Mouse (Mus musculus) CD8-positive naive resting alpha-beta T cell, adult 2 months (primary cell): ENCODE results near the gene Ces2c.
"Not testable (repeated sequence)": the region's sequence is repeated elsewhere in the genome, so short reads cannot be mapped to it uniquely, and the experiment has no call there.

Source experiments
- DNase-seq, 2 experiments: peaks; one replicate each; pipeline ENCODE4 v3.0.0; 2022; ENCODE audit warnings: low read depth in 2 of 2, low spot score in 2 of 2

Ces2c gene

DNA sequence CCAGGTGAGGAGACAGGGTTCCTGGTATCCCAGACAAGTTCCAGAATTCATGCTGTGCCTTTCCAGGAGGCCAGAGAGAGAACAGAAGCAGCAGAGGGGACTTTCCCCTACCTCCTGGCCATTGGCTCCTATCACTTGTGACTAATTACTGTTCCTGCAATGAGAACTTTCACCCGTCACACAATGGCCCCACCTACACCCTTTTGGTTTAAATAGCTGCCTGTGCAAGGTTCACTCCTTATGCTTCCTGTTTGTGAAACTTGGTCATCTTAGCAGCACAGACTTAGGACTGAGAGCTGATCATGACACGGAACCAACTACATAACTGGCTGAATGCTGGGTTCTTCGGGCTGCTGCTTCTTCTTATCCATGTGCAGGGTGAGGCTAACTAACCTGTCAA is at the start of gene Ces2c:
Ces2c (plus strand) TSS at position 238 of the 400 bp plus-strand sequence.
- no peak for DNase-seq

- DNase-seq, result no peak
These were observed 47.5 kb upstream of the Ces2c start for GRCm38 (mm10) chr8:104799385-104799784.

- no peak for DNase-seq
These were observed 40.7 kb upstream of the Ces2c start for GRCm38 (mm10) chr8:104806127-104806526.

GRCm38 (mm10) chr8:104808542-104809413 is 38.1 kb upstream of the Ces2c start:
- DNase-seq, result no peak

- DNase-seq, result no peak
These were observed 37.4 kb upstream of the Ces2c start for GRCm38 (mm10) chr8:104809436-104809835.

GRCm38 (mm10) chr8:104826912-104827311 is 20.0 kb upstream of the Ces2c start:
- DNase-seq, result no peak

DNA sequence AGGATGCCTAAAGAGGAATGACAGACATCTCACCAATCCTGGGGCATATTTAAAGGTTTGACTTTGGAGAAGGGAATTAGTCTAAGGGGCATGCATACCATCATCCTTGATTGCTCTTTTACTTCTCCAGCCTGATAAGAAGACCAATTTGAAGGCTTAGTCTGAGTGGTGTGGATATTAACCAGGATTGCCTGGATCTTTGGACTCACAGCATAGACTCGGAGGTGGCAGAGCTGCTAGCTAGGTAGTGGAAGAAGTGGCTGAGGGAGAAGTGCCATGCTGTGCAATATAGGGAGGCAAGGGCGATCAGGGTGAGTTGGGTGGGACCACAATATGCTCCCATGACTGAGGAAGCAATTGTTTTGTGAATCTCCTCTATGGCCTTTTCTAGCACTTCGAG is 18.6 kb upstream of the Ces2c start:
- DNase-seq, result no peak

DNA sequence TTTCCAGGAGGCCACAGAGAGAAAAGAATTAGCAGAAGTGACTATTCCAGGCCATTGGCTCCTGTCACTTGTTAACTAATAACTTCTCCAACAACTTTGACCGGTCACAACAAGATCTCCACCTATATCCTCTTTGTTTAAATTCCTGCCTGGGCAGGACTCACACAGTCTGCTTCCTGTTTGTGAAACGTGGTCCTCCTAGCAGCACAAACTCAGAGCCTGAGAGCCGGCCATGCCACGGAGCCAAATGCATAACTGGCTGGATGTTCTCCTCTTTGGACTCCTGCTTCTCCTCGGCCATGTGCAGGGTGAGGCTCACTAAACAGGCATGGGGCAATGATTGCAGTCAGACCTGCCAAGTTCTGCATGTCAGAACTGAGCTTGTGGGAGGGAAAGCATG is 15.4 kb upstream of the Ces2c start, which contains the start of gene Ces2b:
Ces2b (plus strand) TSS at position 133 of the 400 bp plus-strand sequence.
- DNase-seq, result no peak

DNA sequence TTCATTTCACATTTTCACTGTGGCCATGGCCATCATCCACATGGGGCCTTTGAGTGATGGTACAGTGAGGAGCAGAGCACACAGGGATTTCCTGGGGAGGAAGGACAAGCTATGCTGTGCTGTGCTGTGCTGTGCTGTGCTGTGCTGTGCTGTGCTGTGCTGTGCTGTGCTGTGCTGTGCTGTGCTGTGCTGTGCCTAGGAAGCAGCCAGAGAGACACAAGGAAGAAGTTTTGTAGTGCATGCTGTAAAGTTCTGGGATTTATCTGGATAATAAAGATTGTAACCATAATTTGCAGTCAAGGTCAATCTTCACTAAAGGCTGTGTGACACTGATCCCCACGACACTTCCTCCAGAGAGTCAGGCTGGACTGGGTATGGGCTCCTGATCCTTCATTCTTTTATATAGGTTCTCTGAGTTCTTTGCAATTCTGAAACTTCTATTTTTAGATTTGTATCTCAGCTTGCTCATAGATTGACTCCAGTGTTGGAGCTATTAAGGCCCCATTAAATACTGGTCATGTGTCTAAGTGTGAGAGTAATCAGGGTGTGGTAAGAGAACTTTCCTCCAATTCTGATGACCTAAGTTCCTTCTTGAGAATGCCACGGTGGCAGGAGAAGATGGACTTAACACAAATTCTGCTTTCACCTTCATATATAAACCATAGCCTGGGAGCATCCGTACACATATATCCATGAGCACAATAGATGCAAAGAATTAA is 5.3 kb upstream of the Ces2c start:
- no peak for DNase-seq

DNA sequence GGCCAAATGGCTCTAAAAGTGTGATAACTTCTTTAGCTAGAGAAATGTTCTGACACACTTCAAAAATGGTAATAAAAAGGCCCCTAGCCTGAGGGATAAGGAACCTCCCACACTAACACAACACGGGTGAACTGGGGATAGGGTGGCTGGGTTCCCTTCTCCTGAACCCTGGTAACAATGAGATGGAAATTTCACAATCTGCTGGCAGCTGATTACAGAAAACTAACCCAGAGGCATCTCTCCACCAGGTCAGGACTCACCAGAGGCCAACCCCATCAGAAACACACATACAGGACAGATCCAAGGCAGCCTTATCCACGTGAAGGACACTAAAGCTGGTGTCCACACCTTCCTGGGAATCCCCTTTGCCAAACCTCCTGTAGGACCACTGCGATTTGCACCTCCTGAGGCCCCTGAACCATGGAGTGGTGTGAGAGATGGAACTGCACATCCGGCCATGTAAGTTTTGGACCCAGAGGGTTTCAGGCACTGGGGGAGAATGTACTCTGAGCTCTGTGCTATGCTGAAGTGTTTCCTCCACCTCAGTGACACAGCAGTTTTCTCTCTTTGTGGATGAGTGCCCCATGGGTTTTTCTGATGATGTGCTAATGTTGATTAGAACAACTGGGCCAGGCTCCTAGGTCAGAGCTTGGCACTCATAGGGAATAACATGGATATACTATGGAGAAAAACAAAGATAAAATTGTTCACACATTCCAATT is 1.0 kb downstream of the Ces2c start:
- no peak for DNase-seq

- DNase-seq, result not testable (repeated sequence)
These were observed 20.1 kb downstream of the Ces2c start for GRCm38 (mm10) chr8:104866844-104867531.

DNA sequence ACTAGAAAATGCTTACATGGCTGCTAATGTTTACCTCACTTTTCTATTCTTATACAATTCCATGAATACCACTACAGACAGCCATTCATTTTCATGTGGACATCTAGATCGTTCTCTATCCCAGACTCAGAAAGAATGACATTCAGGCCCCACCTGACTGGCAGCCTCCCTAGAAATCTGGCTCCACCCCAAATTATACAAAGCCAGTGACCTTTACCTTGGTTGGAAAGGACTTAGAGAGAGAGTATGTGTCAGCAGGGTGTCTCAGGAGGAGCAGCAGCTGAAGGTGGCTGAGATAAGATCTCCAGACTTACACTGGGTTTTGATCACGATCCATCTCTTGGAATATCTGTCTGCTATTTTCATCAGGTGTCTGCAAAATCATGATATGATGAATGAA is 22.0 kb downstream of the Ces2c start:
- not testable (repeated sequence) for DNase-seq

- not testable (repeated sequence) for DNase-seq
These were observed 39.5 kb downstream of the Ces2c start for GRCm38 (mm10) chr8:104886223-104886926.

GRCm38 (mm10) chr8:104901746-104902145 is 54.9 kb downstream of the Ces2c start:
- DNase-seq, result no peak
